Mouse (Mus musculus): Measurements from ENCODE around the gene Arpc1a.
"Not testable (repeated sequence)": the region's sequence is repeated elsewhere in the genome, so short reads cannot be mapped to it uniquely, and the experiment has no call there.

The Arpc1a gene

DNA sequence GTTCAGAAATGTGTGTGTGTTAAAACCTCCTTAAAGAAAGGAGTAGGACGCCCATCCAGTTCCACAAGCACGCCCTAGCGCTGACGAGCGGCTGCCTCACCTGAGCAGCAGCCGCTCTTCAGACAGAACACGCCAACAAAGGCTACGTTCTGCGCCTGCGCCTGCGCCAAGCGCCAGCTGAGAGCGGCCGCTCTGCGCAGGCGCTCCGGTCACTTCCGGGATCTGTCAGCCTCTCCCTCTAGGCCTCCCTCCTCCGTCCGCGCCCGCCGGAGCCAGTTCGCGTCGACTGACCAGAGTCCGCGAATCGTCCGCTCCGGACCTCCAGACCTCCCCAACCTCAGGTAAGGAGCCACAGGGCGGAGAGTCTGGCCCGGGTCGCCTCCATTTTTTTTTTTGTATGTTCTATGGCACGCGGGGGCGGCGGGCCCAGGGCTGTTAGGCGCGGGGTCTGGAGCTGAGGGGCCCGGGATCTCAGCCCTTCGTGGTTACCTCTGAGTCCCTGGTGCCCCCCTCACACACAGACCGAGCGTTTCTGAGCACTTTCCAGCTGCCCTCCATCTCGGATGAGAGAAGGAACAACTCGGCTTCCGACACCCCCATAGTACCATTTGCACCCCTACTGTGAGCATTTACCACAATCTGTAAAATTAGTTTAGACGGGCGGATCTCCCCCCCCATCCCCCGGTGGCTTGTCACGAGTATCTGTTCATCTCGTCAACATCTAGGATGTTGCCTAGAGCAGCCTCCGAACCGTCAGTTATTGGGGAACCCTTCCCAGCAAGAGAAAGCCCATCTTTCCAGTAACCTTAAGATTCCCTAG, at the start of gene Arpc1a, which contains the start of gene Kpna7:
TSS of gene Arpc1a (plus strand) at position 199 of the 820 bp plus-strand sequence.
TSS of gene Kpna7 (minus strand) at position 399 of the 820 bp plus-strand sequence.
- in situ Hi-C loops (cut with MboI): no loop called here

- in situ Hi-C loops (cut with MboI): no loop called here
Observed at GRCm38 (mm10) chr5:145041628-145042027, 42.0 kb upstream of the Arpc1a start.

GRCm38 (mm10) chr5:145042690-145043089, 40.9 kb upstream of the Arpc1a start, which contains the start of gene 1700018F24Rik:
Gene 1700018F24Rik, plus strand, starts transcription at chr5:145042990.
- in situ Hi-C loops (cut with MboI): not testable (repeated sequence)

GRCm38 (mm10) chr5:145054187-145054586, 29.4 kb upstream of the Arpc1a start:
- in situ Hi-C loops (cut with MboI): not testable (repeated sequence)

- in situ Hi-C loops (cut with MboI): no loop called here
Observed at GRCm38 (mm10) chr5:145057907-145058306, 25.7 kb upstream of the Arpc1a start.

- in situ Hi-C loops (cut with MboI): no loop called here
Observed at GRCm38 (mm10) chr5:145058722-145059121, 24.9 kb upstream of the Arpc1a start.

DNA sequence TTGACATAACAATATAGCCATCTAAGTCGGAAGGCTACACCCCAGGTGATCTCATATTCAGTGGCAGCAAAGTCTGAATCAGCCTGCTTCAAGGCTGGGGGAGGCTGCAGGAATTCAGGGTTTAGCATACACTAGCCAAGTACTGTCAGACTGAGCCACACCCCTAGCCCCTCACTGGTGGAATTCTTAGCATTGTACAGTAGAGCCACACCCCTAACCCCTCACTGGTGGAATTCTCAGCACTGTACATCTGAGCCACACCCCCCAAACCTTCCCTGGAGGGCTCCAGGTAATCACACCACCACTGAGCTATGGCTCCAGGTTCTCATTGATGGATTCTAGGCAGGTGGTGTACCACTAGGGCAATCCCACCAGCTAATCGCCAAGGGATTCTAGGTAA, 24.1 kb upstream of the Arpc1a start:
- in situ Hi-C loops (cut with MboI): no loop called here

DNA sequence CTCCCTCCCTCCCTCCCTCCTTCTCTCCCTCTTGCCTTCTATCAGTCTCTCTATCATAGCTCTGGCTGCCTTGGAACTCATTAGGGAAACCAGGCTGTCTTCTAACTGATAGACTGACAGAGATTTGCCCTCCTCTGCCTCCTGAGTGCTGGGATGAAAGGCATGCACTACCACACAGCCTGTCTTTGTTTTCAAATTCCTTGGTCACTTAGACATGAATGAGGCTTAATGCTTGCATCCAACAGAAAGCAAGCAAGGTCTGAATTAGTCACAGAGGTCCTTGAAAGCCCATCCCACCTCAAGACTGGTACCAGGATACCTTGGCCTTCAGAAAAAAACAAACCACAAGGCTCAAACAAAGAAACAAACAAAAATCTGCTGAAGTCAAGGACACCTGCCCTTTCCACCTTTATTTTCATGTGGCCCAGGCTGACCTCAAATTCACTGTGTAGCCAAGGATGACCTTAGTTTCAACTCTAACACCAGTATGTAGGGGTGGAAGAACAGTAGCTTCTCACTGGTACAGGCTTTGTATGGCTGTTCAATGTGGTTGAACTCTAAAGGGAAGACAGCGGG, 18.8 kb upstream of the Arpc1a start:
- in situ Hi-C loops (cut with MboI): no loop called here

GRCm38 (mm10) chr5:145068863-145069262, 14.8 kb upstream of the Arpc1a start:
- in situ Hi-C loops (cut with MboI): no loop called here

GRCm38 (mm10) chr5:145069707-145070106, 13.9 kb upstream of the Arpc1a start:
- in situ Hi-C loops (cut with MboI): no loop called here

- in situ Hi-C loops (cut with MboI): no loop called here
Observed at GRCm38 (mm10) chr5:145071342-145071741, 12.3 kb upstream of the Arpc1a start.

- in situ Hi-C loops (cut with MboI): no loop called here
Observed at GRCm38 (mm10) chr5:145075081-145075480, 8.5 kb upstream of the Arpc1a start.

DNA sequence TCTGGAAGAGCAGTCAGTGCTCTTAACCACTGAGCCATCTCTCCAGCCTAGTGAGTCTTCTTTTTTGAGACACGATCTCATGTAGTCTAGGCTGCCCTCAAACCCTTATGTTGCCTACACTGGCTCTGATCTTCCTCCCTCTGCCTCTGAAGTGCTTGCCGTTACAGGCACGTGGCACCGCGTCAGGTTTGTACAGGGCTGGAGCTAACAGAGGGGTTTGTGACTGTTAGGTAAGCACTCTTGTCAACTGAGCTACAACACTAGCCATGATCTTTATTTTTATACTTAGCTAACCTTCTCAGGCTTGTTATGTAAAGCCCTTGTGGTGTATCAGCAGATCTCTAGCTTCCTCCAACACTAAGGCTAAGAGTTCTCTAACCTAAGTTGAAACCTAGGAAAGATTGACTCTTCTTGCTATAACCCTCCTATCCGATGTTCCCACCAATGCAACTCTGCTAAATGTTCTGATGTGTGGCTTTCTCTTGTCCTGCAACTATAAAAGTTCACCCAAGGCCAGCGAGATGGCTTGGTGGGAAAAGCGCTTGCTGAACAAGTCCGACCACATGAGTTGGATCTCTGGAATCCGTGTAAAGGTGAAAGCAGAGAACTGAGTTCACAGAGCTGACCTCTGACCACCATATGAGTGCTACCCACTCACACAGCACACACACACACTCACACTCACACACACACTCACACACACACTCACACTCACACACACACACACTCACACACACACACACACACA, 1.6 kb upstream of the Arpc1a start:
- in situ Hi-C loops (cut with MboI): no loop called here

DNA sequence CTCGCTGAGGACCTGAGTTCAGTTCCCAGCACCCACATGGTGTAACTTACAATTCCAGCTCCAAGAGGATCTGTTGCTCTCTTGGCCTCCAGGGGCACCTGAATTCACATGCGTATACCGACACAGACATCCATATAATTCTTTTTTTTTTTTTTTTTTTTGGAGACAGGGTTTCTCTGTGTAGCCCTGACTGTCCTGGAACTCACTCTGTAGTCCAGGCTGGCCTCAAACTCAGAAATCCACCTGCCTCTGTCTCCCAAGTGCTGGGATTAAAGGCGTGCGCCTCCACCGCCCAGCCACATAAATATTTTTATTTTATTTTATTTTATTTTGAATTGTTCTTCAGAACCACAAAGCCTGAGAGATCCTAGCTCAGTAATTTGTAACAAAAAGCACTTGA, 429 bp upstream of the Arpc1a start:
- in situ Hi-C loops (cut with MboI): not testable (repeated sequence)

GRCm38 (mm10) chr5:145084822-145085221, 1.2 kb downstream of the Arpc1a start:
- in situ Hi-C loops (cut with MboI): no loop called here

DNA sequence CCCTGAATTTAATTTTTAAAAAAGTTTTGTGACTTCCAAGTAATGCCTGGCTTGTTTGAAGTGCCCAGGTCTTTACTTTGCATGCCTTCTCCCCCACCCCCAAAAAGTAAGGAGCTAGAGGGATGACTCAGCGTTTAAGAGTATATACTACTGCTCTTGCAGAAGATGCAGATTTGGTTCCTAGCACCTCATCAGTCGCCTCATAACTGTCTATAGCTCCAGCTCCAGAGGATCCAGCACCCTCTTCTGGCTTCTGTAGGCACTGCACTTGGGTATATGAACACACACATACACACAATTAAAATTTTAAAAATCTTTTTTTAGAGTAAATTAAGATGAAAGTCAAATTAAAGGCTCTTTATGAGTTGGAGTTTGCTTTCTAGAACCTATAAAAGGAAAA, 4.6 kb downstream of the Arpc1a start:
- in situ Hi-C loops (cut with MboI): no loop called here

- in situ Hi-C loops (cut with MboI): no loop called here
Observed at GRCm38 (mm10) chr5:145089878-145090277, 6.2 kb downstream of the Arpc1a start.

GRCm38 (mm10) chr5:145096195-145096594, 12.6 kb downstream of the Arpc1a start:
- in situ Hi-C loops (cut with MboI): no loop called here

- in situ Hi-C loops (cut with MboI): no loop called here
Observed at GRCm38 (mm10) chr5:145098340-145098821, 14.8 kb downstream of the Arpc1a start.

DNA sequence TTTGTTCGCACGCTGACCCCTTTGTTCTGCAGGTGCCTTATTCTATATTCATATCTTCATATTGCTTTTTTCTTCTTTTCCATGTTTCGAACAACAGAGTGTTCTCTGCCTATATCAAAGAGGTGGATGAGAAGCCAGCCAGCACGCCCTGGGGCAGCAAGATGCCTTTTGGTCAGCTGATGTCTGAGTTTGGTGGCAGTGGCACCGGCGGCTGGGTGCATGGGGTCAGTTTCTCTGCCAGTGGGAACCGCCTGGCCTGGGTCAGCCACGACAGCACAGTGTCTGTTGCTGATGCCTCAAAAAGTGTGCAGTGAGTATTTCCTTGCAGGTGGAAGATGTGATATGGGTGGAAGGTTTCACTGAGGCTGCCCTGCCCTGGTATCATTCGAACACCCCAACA, 17.3 kb downstream of the Arpc1a start:
- in situ Hi-C loops (cut with MboI): no loop called here

DNA sequence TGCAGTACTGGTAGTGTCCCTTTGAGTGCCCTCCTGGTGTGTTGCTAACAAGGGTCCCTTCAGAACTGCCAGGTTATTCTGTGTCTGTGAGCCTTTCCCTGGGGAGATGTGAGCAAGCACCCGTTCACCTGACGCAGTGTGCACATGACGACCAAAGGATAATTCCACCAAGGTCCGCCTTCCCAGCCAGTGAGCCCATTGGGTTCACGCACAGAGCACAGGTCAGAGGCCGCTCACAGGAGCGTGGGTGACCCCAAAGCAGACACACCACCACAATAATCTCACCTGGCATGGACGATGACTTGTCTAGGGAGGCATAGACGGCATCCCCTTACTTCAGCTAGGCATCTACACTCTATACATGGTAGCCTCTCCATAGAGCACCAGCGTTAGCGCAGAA, 17.8 kb downstream of the Arpc1a start:
- in situ Hi-C loops (cut with MboI): not testable (repeated sequence)

- in situ Hi-C loops (cut with MboI): no loop called here
Observed at GRCm38 (mm10) chr5:145102706-145103105, 19.1 kb downstream of the Arpc1a start.
